Mouse (Mus musculus): ENCODE results near the gene Fasn. TPM values are rescaled to one million over a fixed set of nuclear protein-coding genes. Genes with fewer than 3 reads are reported as not detected.
"Not testable (repeated sequence)": the region's sequence is repeated elsewhere in the genome, so short reads cannot be mapped to it uniquely, and the experiment has no call there.

Fasn gene
- total RNA-seq, 2 experiments from 2014 or later: 17.3 to 65.9 TPM

- intact Hi-C loops (cut with DNase I): loop anchor here (5.0 kb wide), 1 partner anchor 102 kb away; no protein-coding TSS in a partner anchor
- peak; percentile 89 to 92 for DNase-seq
Measured at GRCm38 (mm10) chr11:120800061-120800904, 24.1 kb downstream of the Fasn start.

GRCm38 (mm10) chr11:120799316-120799890, 24.9 kb downstream of the Fasn start:
- no peak for DNase-seq
- intact Hi-C loops (cut with DNase I): loop anchor here (5.0 kb wide), 1 partner anchor 193 kb away; the partner anchor contains the start of gene Csnk1d

GRCm38 (mm10) chr11:120798244-120798643, 26.1 kb downstream of the Fasn start:
- no peak for DNase-seq
- intact Hi-C loops (cut with DNase I): loop anchor here (5.0 kb wide), 1 partner anchor 194 kb away; the partner anchor contains the start of gene Csnk1d

- no peak for DNase-seq
- intact Hi-C loops (cut with DNase I): loop anchor here (5.0 kb wide), 1 partner anchor 196 kb away; the partner anchor contains the start of gene Csnk1d
Measured at GRCm38 (mm10) chr11:120796614-120796946, 27.8 kb downstream of the Fasn start.

- intact Hi-C loops (cut with DNase I): loop anchor here (5.0 kb wide), 1 partner anchor 196 kb away; the partner anchor contains the start of gene Csnk1d
- peak; percentile 98 to 99 for DNase-seq
Measured at GRCm38 (mm10) chr11:120795756-120796613, 28.4 kb downstream of the Fasn start, which contains the start of gene Dus1l. TSS of gene Dus1l (minus strand) at chr11:120796403.

GRCm38 (mm10) chr11:120792652-120793051, 31.7 kb downstream of the Fasn start:
- intact Hi-C loops (cut with DNase I): no loop called here
- no peak for DNase-seq

- no peak for DNase-seq
- intact Hi-C loops (cut with DNase I): no loop called here
Measured at GRCm38 (mm10) chr11:120789810-120790209, 34.5 kb downstream of the Fasn start.

GRCm38 (mm10) chr11:120789355-120789754, 35.0 kb downstream of the Fasn start:
- DNase-seq: no peak
- intact Hi-C loops (cut with DNase I): no loop called here

GRCm38 (mm10) chr11:120788460-120788859, 35.9 kb downstream of the Fasn start:
- DNase-seq; intact Hi-C loops (cut with DNase I): not testable (repeated sequence)

GRCm38 (mm10) chr11:120785145-120785544, 39.2 kb downstream of the Fasn start:
- DNase-seq: no peak
- intact Hi-C loops (cut with DNase I): no loop called here

- intact Hi-C loops (cut with DNase I): no loop called here
- DNase-seq: peak; percentile 87 to 88
Measured at GRCm38 (mm10) chr11:120784064-120784791, 40.1 kb downstream of the Fasn start, which contains the start of the genes Rfng and Gps1. TSS of gene Rfng (minus strand) at chr11:120784207. TSS of gene Gps1 (plus strand) at chr11:120784272.

GRCm38 (mm10) chr11:120783426-120784063, 40.8 kb downstream of the Fasn start:
- DNase-seq: no peak

GRCm38 (mm10) chr11:120781361-120781760, 43.0 kb downstream of the Fasn start:
- intact Hi-C loops (cut with DNase I); DNase-seq: not testable (repeated sequence)

More at GRCm38 (mm10) chr11:120783426-120784063, 40.8 kb downstream of the Fasn start:
- intact Hi-C loops (cut with DNase I): no loop called here

GRCm38 (mm10) chr11:120779876-120780275, 44.5 kb downstream of the Fasn start:
- no peak for DNase-seq
- intact Hi-C loops (cut with DNase I): loop anchor here (5.0 to 10.0 kb wide), 2 partner anchors 265 to 293 kb away; no protein-coding TSS in a partner anchor

GRCm38 (mm10) chr11:120777123-120777522, 47.2 kb downstream of the Fasn start:
- no peak for DNase-seq
- intact Hi-C loops (cut with DNase I): loop anchor here (2.0 to 10.0 kb wide), 3 partner anchors 118 to 290 kb away; no protein-coding TSS in a partner anchor

GRCm38 (mm10) chr11:120775774-120776469, 48.4 kb downstream of the Fasn start:
- intact Hi-C loops (cut with DNase I): loop anchor here (1.0 to 10.0 kb wide), 4 partner anchors 56 to 289 kb away; no protein-coding TSS in a partner anchor
- DNase-seq: peak; percentile 97 to 98

GRCm38 (mm10) chr11:120773463-120774190, 50.7 kb downstream of the Fasn start:
- intact Hi-C loops (cut with DNase I): loop anchor here (10.0 kb wide), 1 partner anchor 259 kb away; no protein-coding TSS in a partner anchor
- DNase-seq: no peak

Data from heart, postnatal 36 days (tissue).